Mouse (Mus musculus) intestine, embryonic 14.5 days (tissue): Measurements from ENCODE around the gene Pdxp. TPM values are rescaled to one million over a fixed set of nuclear protein-coding genes. Genes with fewer than 3 reads are reported as not detected.

ENCODE experiments used
- ATAC-seq: fragments of 200-750 bp; cut with Nextera tagmentation; replicated peaks from 2 replicates; pipeline ENCODE4 v1.8.0; 2017; ENCODE audit warnings: low read depth, moderate number of reproducible peaks, moderate TSS enrichment, moderate library complexity; ENCODE audit not compliant: low FRiP score, low TSS enrichment
- DNase-seq: peaks from one replicate; pipeline ENCODE4 v3.0.0-alpha.2; 2018; ENCODE audit warnings: low spot score
- H3K27ac ChIP-seq: fragments of 300-500 bp; sonication (generic); 2 replicates; pipeline ENCODE4 v1.5.1; 2014; ENCODE audit warnings: low read depth, mild to moderate bottlenecking, control low read depth
- H3K27me3 ChIP-seq: fragments of 300-500 bp; sonication (generic); replicated peaks from 2 replicates; pipeline ENCODE4 v1.6.1; 2014; ENCODE audit warnings: low read length, control low read depth; ENCODE audit not compliant: control insufficient read depth, insufficient read depth
- H3K36me3 ChIP-seq: fragments of 300-500 bp; sonication (generic); 2 replicates; pipeline ENCODE4 v1.6.1; 2014; ENCODE audit warnings: low read length, control low read depth; ENCODE audit not compliant: control insufficient read depth, insufficient read depth
- H3K4me1 ChIP-seq: fragments of 300-500 bp; sonication (generic); replicated peaks from 2 replicates; pipeline ENCODE4 v1.6.1; 2014; ENCODE audit warnings: low read length, control low read depth, mixed read lengths; ENCODE audit not compliant: control insufficient read depth, insufficient read depth
- H3K4me2 ChIP-seq: fragments of 300-500 bp; sonication (generic); 2 replicates; pipeline ENCODE4 v1.6.1; 2014; ENCODE audit warnings: low read length
- H3K4me3 ChIP-seq: fragments of 300-500 bp; sonication (generic); 2 replicates; pipeline ENCODE4 v1.5.1; 2014; ENCODE audit warnings: low read depth, low read length, control low read depth, mixed read lengths
- H3K9ac ChIP-seq: fragments of 300-500 bp; sonication (generic); 2 replicates; pipeline ENCODE4 v1.6.1; 2014; ENCODE audit warnings: mild to moderate bottlenecking, low read length
- H3K9me3 ChIP-seq: fragments of 300-500 bp; sonication (generic); 2 replicates; pipeline ENCODE4 v1.6.1; 2016; ENCODE audit warnings: low read length, control low read depth; ENCODE audit not compliant: control insufficient read depth
- WGBS: fragments of 180-500 bp; shearing (Covaris S2); extraction: QIAGEN DNeasy Blood & Tissue Kit; methylation state at CpG from one replicate; pipeline ENCODE4 v1.1.7; 2014; 5-methylcytosine and 5-hydroxymethylcytosine counted together
- polyA plus RNA-seq: library from polyadenylated mRNA; unstranded; fragments of >200 nt; fragmentation: Nextera tagmentation; extraction: Ambion mirVana; gene quantifications from 2 replicates; pipeline ENCODE4 v1.2.1, GENCODE M21; 2014

Pdxp gene
- 16.3 and 17.5 TPM in 2 replicates for polyA plus RNA-seq

- WGBS, result under 1% methylated on average over 51 of the region's 51 CpGs
- Histone ChIP-seq H3K27me3 (no peaks in the 10 kb centered on the region), H3K27ac (peak within 1 kb of the TSS; percentile 87), H3K4me3 (peak within 1 kb of the TSS; percentile 71), H3K4me2 (peak within 1 kb of the TSS; percentile 97), H3K36me3 (peaks cover 44% of the 10 kb centered on the region), H3K9me3 (no peaks in the 10 kb centered on the region), H3K4me1 (peaks cover 24% of the 10 kb centered on the region), H3K9ac (peak within 1 kb of the TSS; percentile 69)
- DNase-seq (peak; percentile 96), ATAC-seq (peak; percentile 92)
These were observed at the start of gene Pdxp for GRCm38 (mm10) chr15:78913632-78914090. TSS of gene Pdxp (plus strand) at chr15:78913919.

- peak overlapping the region; percentile 85 for H3K27ac ChIP-seq
- 7% methylated on average over 9 of the region's 9 CpGs for whole genome bisulfite sequencing
- no peaks in the 10 kb centered on the region for H3K27me3 ChIP-seq
- peaks cover 21% of the 10 kb centered on the region for H3K4me1 ChIP-seq
- DNase-seq (peak; percentile 83), ATAC-seq (peak; percentile 70)
- H3K9ac ChIP-seq, result no peak overlapping the region
- no peaks in the 10 kb centered on the region for H3K36me3 ChIP-seq
- H3K4me2 ChIP-seq, result peak overlapping the region; percentile 18; the same call in 1 of the 2 replicates
- H3K4me3 ChIP-seq, result no peak overlapping the region
- H3K9me3 ChIP-seq, result no peaks in the 10 kb centered on the region
These were observed 45.3 kb upstream of the Pdxp start for GRCm38 (mm10) chr15:78868398-78868797.

GRCm38 (mm10) chr15:78868826-78869233, 44.9 kb upstream of the Pdxp start:
- no peak overlapping the region for H3K9ac ChIP-seq
- H3K4me3 ChIP-seq, result no peak overlapping the region
- H3K4me2 ChIP-seq, result peak overlapping the region; percentile 18; the same call in 1 of the 2 replicates
- WGBS, result 49% methylated on average over 7 of the region's 7 CpGs
- ATAC-seq (peak; percentile 24; the same call in 1 of the 2 replicates), DNase-seq (no peak)
- no peaks in the 10 kb centered on the region for H3K9me3 ChIP-seq
- H3K4me1 ChIP-seq, result peaks cover 21% of the 10 kb centered on the region
- no peaks in the 10 kb centered on the region for H3K36me3 ChIP-seq
- H3K27ac ChIP-seq, result peak overlapping the region; percentile 85
- H3K27me3 ChIP-seq, result no peaks in the 10 kb centered on the region

- Histone ChIP-seq H3K36me3 (no peaks in the 10 kb centered on the region), H3K4me1 (peaks cover 21% of the 10 kb centered on the region), H3K27ac (no peak overlapping the region), H3K4me3 (no peak overlapping the region), H3K9ac (no peak overlapping the region), H3K27me3 (no peaks in the 10 kb centered on the region), H3K9me3 (no peaks in the 10 kb centered on the region), H3K4me2 (no peak overlapping the region)
- 32% methylated on average over 6 of the region's 6 CpGs for WGBS
- DNase-seq, result no peak
- ATAC-seq, result no peak
These were observed 43.9 kb upstream of the Pdxp start for GRCm38 (mm10) chr15:78869775-78870174.

GRCm38 (mm10) chr15:78872021-78872608, 41.6 kb upstream of the Pdxp start:
- no peaks in the 10 kb centered on the region for H3K36me3 ChIP-seq
- no peaks in the 10 kb centered on the region for H3K9me3 ChIP-seq
- ATAC-seq, result no peak
- no peak for DNase-seq
- H3K9ac ChIP-seq, result no peak overlapping the region
- H3K27me3 ChIP-seq, result no peaks in the 10 kb centered on the region
- 0 out of 2 replicates have a peak overlapping the region, but pooled peaks have one; percentile 22 for H3K27ac ChIP-seq
- H3K4me2 ChIP-seq, result no peak overlapping the region
- H3K4me3 ChIP-seq, result no peak overlapping the region
- WGBS, result 35% methylated on average over 5 of the region's 5 CpGs
- H3K4me1 ChIP-seq, result peaks cover 30% of the 10 kb centered on the region

- ATAC-seq, result no peak
- Histone ChIP-seq H3K4me1 (peaks cover 28% of the 10 kb centered on the region), H3K36me3 (no peaks in the 10 kb centered on the region), H3K9me3 (no peaks in the 10 kb centered on the region), H3K27ac (no peak overlapping the region), H3K27me3 (no peaks in the 10 kb centered on the region), H3K4me2 (no peak overlapping the region), H3K4me3 (no peak overlapping the region), H3K9ac (no peak overlapping the region)
- DNase-seq, result no peak
- WGBS, result 57% methylated on average over 13 of the region's 13 CpGs
These were observed 39.8 kb upstream of the Pdxp start for GRCm38 (mm10) chr15:78873803-78874435.

- Histone ChIP-seq H3K9ac (no peak overlapping the region), H3K4me3 (no peak overlapping the region), H3K4me2 (no peak overlapping the region; the same call in 1 of the 2 replicates), H3K27me3 (no peaks in the 10 kb centered on the region), H3K36me3 (no peaks in the 10 kb centered on the region), H3K27ac (peak overlapping the region; percentile 99; the same call in 1 of the 2 replicates), H3K9me3 (no peaks in the 10 kb centered on the region), H3K4me1 (peaks cover 32% of the 10 kb centered on the region)
- no peak for ATAC-seq
- DNase-seq, result no peak
- 72% methylated on average over 8 of the region's 8 CpGs for WGBS
These were observed 38.7 kb upstream of the Pdxp start for GRCm38 (mm10) chr15:78874989-78875388.

GRCm38 (mm10) chr15:78875537-78875936, 38.2 kb upstream of the Pdxp start:
- H3K4me3 ChIP-seq, result no peak overlapping the region

More at GRCm38 (mm10) chr15:78875537-78875936, 38.2 kb upstream of the Pdxp start:
- peaks cover 2% of the 10 kb centered on the region; the same call in 1 of the 2 replicates for H3K36me3 ChIP-seq
- 66% methylated on average over 5 of the region's 5 CpGs for WGBS
- peak overlapping the region; percentile 79 for H3K4me2 ChIP-seq
- ATAC-seq, result no peak
- no peaks in the 10 kb centered on the region for H3K9me3 ChIP-seq
- no peak overlapping the region for H3K9ac ChIP-seq
- no peaks in the 10 kb centered on the region for H3K27me3 ChIP-seq
- DNase-seq, result no peak
- peak overlapping the region; percentile 99 for H3K27ac ChIP-seq
- peaks cover 32% of the 10 kb centered on the region for H3K4me1 ChIP-seq
